Mouse (Mus musculus) heart, embryonic 14.5 days (tissue): ENCODE data around the gene 3830406C13Rik. TPM values are rescaled to one million over a fixed set of nuclear protein-coding genes. Genes with fewer than 3 reads are reported as not detected.
"Not testable (repeated sequence)": the region's sequence is repeated elsewhere in the genome, so short reads cannot be mapped to it uniquely, and the experiment has no call there.

Experiments
- ATAC-seq: fragments of 200-750 bp; cut with Nextera tagmentation; 2 replicates; pipeline ENCODE4 v1.8.0; 2017; ENCODE audit warnings: low read depth, moderate TSS enrichment; ENCODE audit not compliant: insufficient number of reproducible peaks, insufficient read depth, low FRiP score
- H3K27ac ChIP-seq, 2 experiments: fragments of 200-500 bp in 1 of 2; fragments of 300-500 bp in 1 of 2; sonication (generic) in 1 of 2; replicated peaks in 1 of 2; 2 replicates each; pipeline ENCODE4 v1.5.1; 2012 to 2014; ENCODE audit warnings: low read depth in 2 of 2, low read length in 2 of 2, control low read depth in 1 of 2, mild to moderate bottlenecking in 1 of 2, mixed read lengths in 1 of 2; ENCODE audit not compliant: control insufficient read depth in 1 of 2, insufficient read depth in 1 of 2
- H3K27me3 ChIP-seq: fragments of 300-500 bp; sonication (generic); 2 replicates; pipeline ENCODE4 v1.6.1; 2014; ENCODE audit warnings: mild to moderate bottlenecking, low read length, control low read depth; ENCODE audit not compliant: control insufficient read depth, insufficient read depth
- H3K36me3 ChIP-seq: fragments of 300-500 bp; sonication (generic); 2 replicates; pipeline ENCODE4 v1.6.1; 2014; ENCODE audit warnings: mild to moderate bottlenecking, control low read depth, low read length, mixed read lengths; ENCODE audit not compliant: control insufficient read depth, insufficient read depth
- H3K4me1 ChIP-seq, 2 experiments: fragments of 200-500 bp in 1 of 2; fragments of 300-500 bp in 1 of 2; sonication (generic) in 1 of 2; 2 replicates each; pipeline ENCODE4 v1.6.1; 2012 to 2014; ENCODE audit warnings: low read length in 2 of 2, control low read depth in 1 of 2, mixed read lengths in 1 of 2; ENCODE audit not compliant: control insufficient read depth in 2 of 2, insufficient read depth in 2 of 2
- H3K4me2 ChIP-seq: fragments of 300-500 bp; sonication (generic); 2 replicates; pipeline ENCODE4 v1.6.1; 2014; ENCODE audit warnings: mild to moderate bottlenecking, low read length
- H3K4me3 ChIP-seq, 2 experiments: fragments of 200-500 bp in 1 of 2; fragments of 300-500 bp in 1 of 2; sonication (generic) in 1 of 2; 2 replicates each; pipeline ENCODE4 v1.5.1; 2012 to 2014; ENCODE audit warnings: low read length in 2 of 2, mild to moderate bottlenecking in 2 of 2, control low read depth in 1 of 2, low read depth in 1 of 2, moderate library complexity in 1 of 2; ENCODE audit not compliant: control insufficient read depth in 1 of 2, insufficient read depth in 1 of 2
- H3K9ac ChIP-seq: fragments of 300-500 bp; sonication (generic); 2 replicates; pipeline ENCODE4 v1.6.1; 2014; ENCODE audit warnings: mild to moderate bottlenecking, low read length
- H3K9me3 ChIP-seq: fragments of 300-500 bp; sonication (generic); 2 replicates; pipeline ENCODE4 v1.6.1; 2016; ENCODE audit warnings: low read length, control low read depth; ENCODE audit not compliant: control insufficient read depth
- WGBS: fragments of 180-500 bp; shearing (Covaris S2); extraction: QIAGEN DNeasy Blood & Tissue Kit; methylation state at CpG from one replicate; pipeline ENCODE4 v1.1.7; 2014; 5-methylcytosine and 5-hydroxymethylcytosine counted together
- polyA plus RNA-seq: library from polyadenylated mRNA; unstranded; fragments of >200 nt; fragmentation: Nextera tagmentation; extraction: Ambion mirVana; gene quantifications from 2 replicates; pipeline ENCODE4 v1.2.1, GENCODE M21; 2014

3830406C13Rik gene
- 32.2 and 32.3 TPM in 2 replicates for polyA plus RNA-seq

GRCm38 (mm10) chr14:12284141-12284912, at the start of gene 3830406C13Rik:
Gene 3830406C13Rik, plus strand, starts transcription at chr14:12284173.
- Histone ChIP-seq H3K4me1 (0 out of 4 replicates have a peak, but pooled peaks cover 0 to 3% of the 10 kb centered on the region in 2 experiments), H3K9ac (peak within 1 kb of the TSS; percentile 94), H3K36me3 (peaks cover 4% of the 10 kb centered on the region; the same call in 1 of the 2 replicates), H3K4me3 (peak within 1 kb of the TSS; percentile 73 to 91), H3K27me3 (peaks cover 6% of the 10 kb centered on the region; the same call in 1 of the 2 replicates), H3K4me2 (peak within 1 kb of the TSS; percentile 85), H3K9me3 (no peaks in the 10 kb centered on the region), H3K27ac (peak within 1 kb of the TSS; percentile 86 to 98)
- whole genome bisulfite sequencing = under 1% methylated on average over 48 of the region's 48 CpGs
- ATAC-seq = peak; percentile 96

GRCm38 (mm10) chr14:12243726-12244125, 40.2 kb upstream of the 3830406C13Rik start:
- no peaks in the 10 kb centered on the region for H3K27me3 ChIP-seq
- 48% methylated on average over 4 of the region's 4 CpGs for WGBS
- no peak for ATAC-seq
- no peaks in the 10 kb centered on the region for H3K36me3 ChIP-seq
- H3K27ac ChIP-seq = no peak overlapping the region
- no peak overlapping the region for H3K9ac ChIP-seq
- no peak overlapping the region for H3K4me3 ChIP-seq
- H3K9me3 ChIP-seq = no peaks in the 10 kb centered on the region
- H3K4me1 ChIP-seq = no peaks in the 10 kb centered on the region
- no peak overlapping the region; the same call in 1 of the 2 replicates for H3K4me2 ChIP-seq

GRCm38 (mm10) chr14:12276031-12276430, 7.9 kb upstream of the 3830406C13Rik start:
- 61% methylated on average over 3 of the region's 3 CpGs for WGBS
- H3K9ac ChIP-seq = no peak overlapping the region
- no peak overlapping the region for H3K4me3 ChIP-seq
- no peaks in the 10 kb centered on the region for H3K27me3 ChIP-seq
- H3K4me1 ChIP-seq = no peaks in the 10 kb centered on the region
- no peak overlapping the region for H3K4me2 ChIP-seq
- no peak overlapping the region for H3K27ac ChIP-seq
- H3K9me3 ChIP-seq = no peaks in the 10 kb centered on the region
- H3K36me3 ChIP-seq = no peaks in the 10 kb centered on the region
- no peak for ATAC-seq

GRCm38 (mm10) chr14:12283641-12284040, 332 bp upstream of the 3830406C13Rik start, which contains the start of gene Gm49355:
Gene Gm49355, plus strand, starts transcription at chr14:12283976.
- peak within 1 kb of the TSS; percentile 94 for H3K9ac ChIP-seq
- ATAC-seq = no peak
- peaks cover 6% of the 10 kb centered on the region; the same call in 1 of the 2 replicates for H3K27me3 ChIP-seq
- H3K9me3 ChIP-seq = no peaks in the 10 kb centered on the region
- peak within 1 kb of the TSS; percentile 73 to 91 for H3K4me3 ChIP-seq
- H3K4me1 ChIP-seq = 0 out of 4 replicates have a peak, but pooled peaks cover 0 to 3% of the 10 kb centered on the region in 2 experiments
- peak within 1 kb of the TSS; percentile 86 to 98 for H3K27ac ChIP-seq
- no peaks in the 10 kb centered on the region for H3K36me3 ChIP-seq
- WGBS = 79% methylated on average over 6 of the region's 6 CpGs
- H3K4me2 ChIP-seq = peak within 1 kb of the TSS; percentile 85

- not testable (repeated sequence) for H3K9me3 ChIP-seq, ATAC-seq, H3K27ac ChIP-seq, H3K4me3 ChIP-seq, H3K9ac ChIP-seq, H3K27me3 ChIP-seq, H3K4me1 ChIP-seq, H3K4me2 ChIP-seq
- H3K36me3 ChIP-seq = peaks cover 27% of the 10 kb centered on the region
These were observed 5.8 kb downstream of the 3830406C13Rik start for GRCm38 (mm10) chr14:12289747-12290146.

GRCm38 (mm10) chr14:12296391-12296790, 12.4 kb downstream of the 3830406C13Rik start:
- no peak overlapping the region for H3K27ac ChIP-seq
- H3K9ac ChIP-seq = no peak overlapping the region
- H3K36me3 ChIP-seq = peaks cover 45% of the 10 kb centered on the region
- H3K4me3 ChIP-seq = no peak overlapping the region
- no peaks in the 10 kb centered on the region for H3K4me1 ChIP-seq
- no peaks in the 10 kb centered on the region for H3K27me3 ChIP-seq
- 82% methylated on average over 7 of the region's 7 CpGs for WGBS
- ATAC-seq = no peak
- no peak overlapping the region for H3K4me2 ChIP-seq
- H3K9me3 ChIP-seq = no peaks in the 10 kb centered on the region

- Histone ChIP-seq H3K4me3 (no peak overlapping the region), H3K9ac (no peak overlapping the region), H3K36me3 (peaks cover 40% of the 10 kb centered on the region), H3K4me2 (no peak overlapping the region), H3K9me3 (no peaks in the 10 kb centered on the region), H3K27me3 (no peaks in the 10 kb centered on the region), H3K4me1 (no peaks in the 10 kb centered on the region), H3K27ac (no peak overlapping the region)
- no peak for ATAC-seq
These were observed 15.2 kb downstream of the 3830406C13Rik start for GRCm38 (mm10) chr14:12299171-12299570.
